Mouse (Mus musculus) stomach, embryonic 14.5 days (tissue): Measurements from ENCODE around the gene Oxct1. TPM values are rescaled to one million over a fixed set of nuclear protein-coding genes. Genes with fewer than 3 reads are reported as not detected.
A peak's percentile ranks its signal among the peaks of the same experiment; 100 is the strongest.

Experiments used
- ATAC-seq: fragments of 200-750 bp; cut with Nextera tagmentation; 2 replicates; pipeline ENCODE4 v1.8.0; 2017; ENCODE audit warnings: low read depth, moderate TSS enrichment; ENCODE audit not compliant: insufficient number of reproducible peaks, insufficient read depth, low FRiP score
- H3K27ac ChIP-seq: fragments of 300-500 bp; sonication (generic); 2 replicates; pipeline ENCODE4 v1.5.1; 2014; ENCODE audit warnings: mild to moderate bottlenecking, low read length, moderate library complexity, mixed read lengths
- H3K27me3 ChIP-seq: fragments of 300-500 bp; sonication (generic); 2 replicates; pipeline ENCODE4 v1.6.1; 2014; ENCODE audit warnings: low read length, control low read depth, mixed read lengths; ENCODE audit not compliant: control insufficient read depth, insufficient read depth
- H3K36me3 ChIP-seq: fragments of 300-500 bp; sonication (generic); 2 replicates; pipeline ENCODE4 v1.6.1; 2014; ENCODE audit warnings: mild to moderate bottlenecking, control low read depth, low read length, moderate library complexity, mixed read lengths; ENCODE audit not compliant: control insufficient read depth, insufficient read depth
- H3K4me1 ChIP-seq: fragments of 300-500 bp; sonication (generic); 2 replicates; pipeline ENCODE4 v1.6.1; 2014; ENCODE audit warnings: low read length, control low read depth, mixed read lengths; ENCODE audit not compliant: control insufficient read depth, insufficient read depth
- H3K4me2 ChIP-seq: fragments of 300-500 bp; sonication (generic); replicated peaks from 2 replicates; pipeline ENCODE4 v1.6.1; 2014; ENCODE audit warnings: low read depth, low read length, control low read depth
- H3K4me3 ChIP-seq: fragments of 300-500 bp; sonication (generic); 2 replicates; pipeline ENCODE4 v1.5.1; 2014; ENCODE audit warnings: low read depth, low read length, control low read depth
- H3K9ac ChIP-seq: fragments of 300-500 bp; sonication (generic); replicated peaks from 2 replicates; pipeline ENCODE4 v1.6.1; 2014; ENCODE audit warnings: low read depth, mild to moderate bottlenecking, control low read depth, low read length, moderate library complexity, mixed read lengths
- H3K9me3 ChIP-seq: fragments of 300-500 bp; sonication (generic); 2 replicates; pipeline ENCODE4 v1.6.1; 2016; ENCODE audit warnings: low read depth, low read length, control low read depth; ENCODE audit not compliant: control insufficient read depth
- WGBS: fragments of 180-500 bp; shearing (Covaris S2); extraction: QIAGEN DNeasy Blood & Tissue Kit; methylation state at CpG from one replicate; pipeline ENCODE4 v1.1.7; 2014; 5-methylcytosine and 5-hydroxymethylcytosine counted together
- polyA plus RNA-seq: library from polyadenylated mRNA; unstranded; fragments of >200 nt; fragmentation: Nextera tagmentation; extraction: Ambion mirVana; gene quantifications from 2 replicates; pipeline ENCODE4 v1.2.1, GENCODE M21; 2014

Gene Oxct1
- polyA plus RNA-seq = 227 and 234 TPM in 2 replicates

- under 1% methylated on average over 45 of the region's 45 CpGs for WGBS
- ATAC-seq = peak; percentile 93
Observed at GRCm38 (mm10) chr15:4026231-4026773, at the start of gene Oxct1. Gene Oxct1 (plus strand): TSS chr15:4026383.

DNA sequence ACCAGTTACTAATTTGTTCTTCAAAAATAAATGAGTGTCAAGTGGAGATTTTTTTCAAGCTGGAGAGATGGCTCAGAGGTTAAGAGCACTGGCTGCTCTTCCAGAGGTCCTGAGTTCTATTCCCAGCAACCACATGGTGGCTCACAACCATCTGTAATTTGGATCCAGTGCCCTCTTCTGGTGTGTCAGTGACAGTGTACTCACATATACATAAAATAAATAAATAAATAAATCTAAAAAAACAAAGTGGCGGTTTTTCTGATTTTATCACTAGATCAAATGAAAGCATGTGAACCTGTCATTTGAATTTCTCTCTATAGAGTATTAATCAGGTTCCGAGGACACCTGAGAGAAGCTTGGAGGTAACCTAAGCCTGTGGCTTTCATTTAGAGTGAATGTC lies 47.9 kb upstream of the Oxct1 start:
- Histone ChIP-seq H3K27me3 (no peaks in the 10 kb centered on the region), H3K4me2 (no peak overlapping the region), H3K9ac (no peak overlapping the region), H3K4me1 (0 out of 2 replicates have a peak, but pooled peaks cover 4% of the 10 kb centered on the region), H3K9me3 (no peaks in the 10 kb centered on the region), H3K4me3 (no peak overlapping the region), H3K36me3 (0 out of 2 replicates have a peak, but pooled peaks cover 4% of the 10 kb centered on the region), H3K27ac (no peak overlapping the region)
- 90% methylated on average over 2 of the region's 2 CpGs for WGBS
- no peak for ATAC-seq

More at GRCm38 (mm10) chr15:4026231-4026773, at the start of gene Oxct1:
- Histone ChIP-seq H3K9ac (peak within 1 kb of the TSS; percentile 68), H3K36me3 (no peaks in the 10 kb centered on the region), H3K4me3 (peak within 1 kb of the TSS; percentile 67), H3K4me1 (peaks cover 7% of the 10 kb centered on the region; the same call in 1 of the 2 replicates), H3K9me3 (no peaks in the 10 kb centered on the region), H3K27ac (peak within 1 kb of the TSS; percentile 96), H3K4me2 (peak within 1 kb of the TSS; percentile 56), H3K27me3 (no peaks in the 10 kb centered on the region)

- peak within 1 kb of the TSS; percentile 55 for H3K4me3 ChIP-seq
- H3K9me3 ChIP-seq = no peaks in the 10 kb centered on the region
- H3K27me3 ChIP-seq = no peaks in the 10 kb centered on the region
- 0 out of 2 replicates have a peak, but pooled peaks cover 4% of the 10 kb centered on the region for H3K4me1 ChIP-seq
- H3K9ac ChIP-seq = peak within 1 kb of the TSS; percentile 86
- ATAC-seq = peak; percentile 95
- WGBS = 1% methylated on average over 61 of the region's 61 CpGs
- 0 out of 2 replicates have a peak, but pooled peaks cover 4% of the 10 kb centered on the region for H3K36me3 ChIP-seq
- peak within 1 kb of the TSS; percentile 95 for H3K27ac ChIP-seq
- H3K4me2 ChIP-seq = peak within 1 kb of the TSS; percentile 50
Observed at GRCm38 (mm10) chr15:3979061-3979848, 46.9 kb upstream of the Oxct1 start, which contains the start of gene Fbxo4. Gene Fbxo4 (minus strand): TSS chr15:3979573.

DNA sequence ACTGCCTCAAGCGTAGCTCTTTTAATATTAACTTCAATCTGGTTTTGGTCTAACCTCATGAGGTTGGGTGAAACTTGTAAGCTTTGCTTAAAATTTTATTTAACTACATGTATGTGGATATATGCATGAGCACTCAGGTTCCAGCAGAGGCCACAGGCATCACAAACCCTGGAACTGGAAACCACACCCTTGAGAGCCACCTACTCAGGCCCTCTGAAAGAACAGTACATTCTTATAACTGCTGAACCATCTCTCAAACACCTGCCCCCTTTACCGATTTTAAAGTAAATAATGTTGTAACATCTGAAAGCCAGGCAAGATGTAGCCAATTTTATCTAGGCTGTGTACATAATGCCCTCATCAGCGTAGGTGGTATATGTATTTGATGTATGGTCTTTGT lies 46.3 kb upstream of the Oxct1 start:
- ATAC-seq = no peak
- peak overlapping the region; percentile 86; the same call in 1 of the 2 replicates for H3K9ac ChIP-seq

GRCm38 (mm10) chr15:3982732-3983131 lies 43.5 kb upstream of the Oxct1 start:
- Histone ChIP-seq H3K36me3 (peaks cover 16% of the 10 kb centered on the region), H3K9me3 (no peaks in the 10 kb centered on the region), H3K4me1 (0 out of 2 replicates have a peak, but pooled peaks cover 4% of the 10 kb centered on the region), H3K27me3 (no peaks in the 10 kb centered on the region), H3K27ac (no peak overlapping the region), H3K4me3 (no peak overlapping the region), H3K4me2 (no peak overlapping the region), H3K9ac (no peak overlapping the region)
- 88% methylated on average over 5 of the region's 5 CpGs for WGBS
- no peak for ATAC-seq

More for the DNA sequence above, 46.3 kb upstream of the Oxct1 start:
- WGBS = 67% methylated on average over 3 of the region's 3 CpGs
- peak overlapping the region; percentile 50 for H3K4me2 ChIP-seq
- peak overlapping the region; percentile 95; the same call in 1 of the 2 replicates for H3K27ac ChIP-seq
- H3K4me1 ChIP-seq = 0 out of 2 replicates have a peak, but pooled peaks cover 4% of the 10 kb centered on the region
- no peaks in the 10 kb centered on the region for H3K27me3 ChIP-seq
- no peaks in the 10 kb centered on the region for H3K9me3 ChIP-seq
- H3K4me3 ChIP-seq = peak overlapping the region; percentile 55
- H3K36me3 ChIP-seq = 0 out of 2 replicates have a peak, but pooled peaks cover 4% of the 10 kb centered on the region

- no peak overlapping the region for H3K27ac ChIP-seq
- WGBS = 83% methylated on average over 2 of the region's 2 CpGs
- peaks cover 21% of the 10 kb centered on the region for H3K36me3 ChIP-seq
Observed at GRCm38 (mm10) chr15:3984876-3985275, 41.3 kb upstream of the Oxct1 start.

DNA sequence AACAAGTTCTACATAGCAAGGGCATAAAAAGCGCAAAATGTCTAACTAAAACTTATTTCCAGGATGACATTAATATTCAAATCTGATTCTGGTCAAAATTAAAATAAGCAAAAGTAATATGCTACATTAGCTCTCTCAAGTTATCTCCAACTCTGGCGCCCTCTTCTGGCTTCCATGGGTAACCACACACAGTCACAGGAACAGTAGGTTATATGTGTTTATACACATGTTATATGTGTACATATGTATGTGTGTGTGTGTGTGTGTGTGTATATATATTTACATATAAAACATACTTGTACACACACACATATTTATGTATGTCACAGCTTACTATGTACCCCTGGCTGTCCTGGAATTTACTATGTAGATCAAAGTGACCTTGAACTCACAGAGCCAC lies 38.2 kb upstream of the Oxct1 start:
- Histone ChIP-seq H3K4me2 (no peak overlapping the region), H3K36me3 (peaks cover 39% of the 10 kb centered on the region), H3K4me1 (no peaks in the 10 kb centered on the region), H3K9ac (no peak overlapping the region), H3K9me3 (no peaks in the 10 kb centered on the region), H3K27ac (no peak overlapping the region), H3K27me3 (no peaks in the 10 kb centered on the region), H3K4me3 (no peak overlapping the region)
- no peak for ATAC-seq
- WGBS = 67% methylated on average over 2 of the region's 2 CpGs

More at GRCm38 (mm10) chr15:3984876-3985275, 41.3 kb upstream of the Oxct1 start:
- H3K27me3 ChIP-seq = no peaks in the 10 kb centered on the region
- H3K4me1 ChIP-seq = 0 out of 2 replicates have a peak, but pooled peaks cover 2% of the 10 kb centered on the region
- H3K9ac ChIP-seq = no peak overlapping the region
- no peaks in the 10 kb centered on the region for H3K9me3 ChIP-seq
- no peak overlapping the region for H3K4me2 ChIP-seq
- no peak overlapping the region for H3K4me3 ChIP-seq
- no peak for ATAC-seq

DNA sequence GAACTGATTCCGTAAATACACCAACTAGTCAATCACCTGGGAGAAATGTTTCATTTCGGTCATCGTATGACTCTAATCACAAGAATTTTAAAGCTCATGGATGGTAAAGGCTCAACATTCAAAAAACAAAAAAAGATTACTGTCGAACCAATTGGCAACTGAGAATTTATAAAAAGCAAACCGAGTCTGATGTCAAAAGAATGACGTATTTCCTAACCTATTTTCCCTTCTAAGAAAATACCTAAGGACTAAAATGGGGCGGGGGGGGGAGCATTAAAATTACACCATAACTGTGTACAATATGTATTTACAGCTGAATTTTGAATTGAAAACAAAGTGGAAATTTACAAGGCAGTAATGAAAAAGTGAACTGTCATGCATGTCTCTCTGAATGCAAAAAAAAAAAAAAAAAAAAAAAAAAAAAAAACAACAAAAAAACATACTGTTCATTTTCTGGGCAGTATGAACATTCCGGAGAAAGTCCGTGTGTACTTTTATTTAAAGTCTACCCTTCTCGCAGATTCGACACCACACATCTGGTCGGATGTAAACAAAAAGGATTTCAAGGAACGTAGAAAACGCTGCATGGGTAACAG lies 31.2 kb upstream of the Oxct1 start:
- Histone ChIP-seq H3K9me3 (no peaks in the 10 kb centered on the region), H3K4me2 (peak overlapping the region; percentile 46), H3K36me3 (peaks cover 21% of the 10 kb centered on the region), H3K9ac (peak overlapping the region; percentile 72), H3K27me3 (no peaks in the 10 kb centered on the region), H3K4me3 (peak overlapping the region; percentile 72), H3K27ac (peak overlapping the region; percentile 94), H3K4me1 (0 out of 2 replicates have a peak, but pooled peaks cover 2% of the 10 kb centered on the region)
- no peak for ATAC-seq
- WGBS = 22% methylated on average over 14 of the region's 14 CpGs
